Mouse (Mus musculus): ENCODE measurements around the gene Kif3b.

- TF ChIP-seq CTCF (IDR thresholded peaks at IDR 0.05; ENCODE audit: borderline replicate concordance, insufficient read depth, low read length) (no peak), POLR2A (IDR thresholded peaks at IDR 0.05; ENCODE audit: low read depth, low read length) (no peak)
These were observed 52.0 kb downstream of the Kif3b start for GRCm38 (mm10) chr2:153343191-153343590.
